Mouse (Mus musculus) mouse trophoblast stem cell (cell line): ENCODE results near the gene Pafah1b1.

Experiments used
- in situ Hi-C, 2 experiments: fragments of 300-500 bp; cut with MseI, MboI; formaldehyde crosslinking; loops; 2 replicates in 1 of 2; 3 replicates in 1 of 2; pipeline ENCODE4 v1.15.1; 2025

Pafah1b1 gene

DNA sequence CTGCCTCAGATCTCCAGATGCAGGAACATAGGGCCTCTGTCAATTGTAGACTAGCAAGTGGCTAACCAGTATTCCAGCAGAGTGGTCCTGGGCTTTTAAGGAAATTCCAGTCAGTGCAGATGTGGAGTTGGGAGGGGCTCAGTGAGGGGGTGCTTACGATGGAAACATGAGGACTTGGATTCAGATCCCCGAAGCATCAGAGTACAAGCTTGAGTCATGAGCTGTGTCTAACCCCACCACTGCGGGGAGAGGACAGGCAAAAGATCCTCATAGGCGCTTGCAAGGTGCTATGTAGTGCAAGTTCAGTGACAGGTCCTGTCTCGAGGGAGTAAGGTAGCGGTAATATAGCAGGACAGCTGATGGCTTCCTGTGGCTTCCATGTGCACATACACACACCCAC is 62.2 kb downstream of the Pafah1b1 start:
- in situ Hi-C loops: no loop called here

DNA sequence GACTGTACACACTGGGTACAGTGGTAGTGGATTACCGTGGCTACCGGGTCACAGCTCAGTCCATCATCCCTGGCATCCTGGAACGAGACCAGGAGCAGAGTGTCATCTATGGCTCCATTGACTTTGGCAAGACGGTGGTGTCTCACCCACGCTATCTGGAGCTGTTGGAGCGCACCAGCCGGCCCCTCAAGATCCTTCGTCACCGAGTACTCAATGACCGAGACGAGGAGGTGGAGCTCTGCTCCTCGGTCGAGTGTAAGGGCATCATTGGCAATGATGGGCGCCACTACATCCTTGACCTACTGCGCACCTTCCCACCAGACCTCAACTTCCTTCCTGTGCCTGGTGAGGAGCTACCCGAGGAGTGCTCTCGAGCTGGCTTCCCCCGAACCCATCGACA is 62.8 kb downstream of the Pafah1b1 start:
- in situ Hi-C loops: no loop called here

DNA sequence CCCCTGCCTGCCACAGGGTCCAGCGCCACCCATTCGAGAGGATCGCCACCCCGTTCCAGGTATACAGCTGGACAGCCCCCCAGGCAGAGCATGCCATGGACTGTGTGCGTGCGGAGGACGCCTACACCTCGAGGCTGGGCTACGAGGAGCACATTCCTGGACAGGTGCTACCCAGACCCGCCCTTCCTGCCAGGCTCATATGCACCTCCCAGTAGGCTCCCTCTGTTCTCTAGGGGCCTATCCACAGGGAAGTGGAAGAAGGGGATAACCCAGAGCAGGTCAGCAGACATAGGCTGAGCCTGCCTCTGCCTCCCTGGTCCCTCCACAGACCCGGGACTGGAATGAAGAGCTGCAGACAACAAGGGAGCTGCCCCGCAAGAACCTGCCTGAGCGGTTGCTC is 64.1 kb downstream of the Pafah1b1 start:
- in situ Hi-C loops: no loop called here

DNA sequence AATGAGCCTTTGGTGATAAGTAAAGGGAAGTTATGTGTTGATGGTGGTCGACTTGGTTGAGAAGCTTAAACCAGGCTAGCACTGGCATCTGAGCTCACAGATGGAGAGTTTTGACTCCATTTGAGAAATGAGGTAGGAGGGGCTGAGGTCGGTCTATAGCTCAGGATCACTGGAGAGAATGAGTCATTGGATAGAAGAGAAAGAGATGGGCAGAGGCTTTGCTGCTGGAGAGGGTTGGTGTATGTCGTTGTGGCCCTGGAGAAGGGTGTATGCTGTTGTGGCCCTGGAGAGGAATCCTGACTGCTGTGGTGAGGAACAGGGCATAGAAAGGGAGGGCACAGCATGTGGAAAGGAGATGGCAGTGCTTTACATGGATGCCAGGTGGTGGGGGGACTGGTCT is 68.5 kb downstream of the Pafah1b1 start:
- in situ Hi-C loops: no loop called here

DNA sequence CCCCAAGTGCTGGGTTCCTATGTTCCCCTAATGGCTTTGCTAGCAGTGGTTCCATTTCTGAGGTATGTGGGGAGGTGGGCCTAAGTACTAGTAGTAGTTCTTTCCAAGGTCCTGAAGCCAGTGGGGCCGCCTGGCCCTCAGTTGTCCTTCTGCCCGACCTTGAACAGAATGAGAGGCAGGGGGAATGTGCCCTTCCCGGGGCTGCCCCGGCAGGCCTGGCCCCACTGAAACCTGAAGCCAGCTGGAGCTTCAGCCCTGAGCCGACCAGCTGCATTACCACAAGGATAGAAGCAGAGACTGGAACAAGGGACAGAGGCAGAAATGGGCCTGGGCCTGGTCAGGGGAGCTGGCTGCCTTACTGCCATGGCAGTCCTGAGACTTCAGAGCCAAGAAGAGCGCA is 71.1 kb downstream of the Pafah1b1 start:
- in situ Hi-C loops: no loop called here

DNA sequence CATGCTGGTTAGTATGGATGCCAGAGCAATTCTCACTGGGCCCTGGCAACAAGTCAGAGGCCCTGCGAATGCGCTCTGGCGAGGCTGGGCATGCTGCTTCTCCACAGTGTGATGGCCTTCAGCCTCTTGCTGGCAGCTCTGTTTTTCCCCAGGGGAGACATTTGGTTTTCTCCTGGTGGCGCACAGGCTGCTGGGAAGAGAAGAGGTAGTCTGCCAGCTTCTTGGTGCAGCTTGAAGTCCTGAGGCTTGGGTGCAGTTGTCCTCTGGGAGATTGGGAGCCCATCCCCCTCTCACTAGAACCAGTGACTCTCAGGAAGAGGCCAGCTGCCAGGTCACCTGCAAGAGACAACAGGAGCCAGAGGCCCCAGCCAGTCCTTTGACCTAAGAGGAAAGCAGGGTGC is 71.7 kb downstream of the Pafah1b1 start:
- in situ Hi-C loops: no loop called here

DNA sequence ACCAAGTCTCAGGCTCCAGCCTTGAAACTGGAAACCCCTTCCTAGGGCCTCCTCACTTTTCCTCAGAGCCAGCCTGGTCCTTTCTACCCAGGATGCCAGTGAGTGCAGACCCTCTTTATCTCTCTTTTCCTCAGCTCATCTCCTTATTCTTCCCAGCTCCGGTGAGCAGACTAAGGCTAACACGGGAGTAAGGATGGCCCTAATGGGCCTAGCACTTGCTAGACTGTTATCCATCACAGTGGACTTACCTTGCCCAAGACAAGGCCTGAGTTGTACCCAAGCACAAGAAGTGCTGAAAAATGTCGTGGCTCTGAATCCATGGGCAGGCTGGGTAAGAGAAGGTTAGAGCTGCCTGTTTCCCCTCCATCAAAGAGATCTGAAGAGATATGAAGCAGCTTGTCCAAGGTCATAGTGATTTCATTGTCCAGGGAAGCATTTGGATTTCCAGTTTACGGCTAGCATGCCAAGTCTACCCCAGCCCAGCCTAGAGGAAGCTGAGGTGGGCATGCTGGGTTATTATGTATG is 73.8 kb downstream of the Pafah1b1 start:
- in situ Hi-C loops: no loop called here

DNA sequence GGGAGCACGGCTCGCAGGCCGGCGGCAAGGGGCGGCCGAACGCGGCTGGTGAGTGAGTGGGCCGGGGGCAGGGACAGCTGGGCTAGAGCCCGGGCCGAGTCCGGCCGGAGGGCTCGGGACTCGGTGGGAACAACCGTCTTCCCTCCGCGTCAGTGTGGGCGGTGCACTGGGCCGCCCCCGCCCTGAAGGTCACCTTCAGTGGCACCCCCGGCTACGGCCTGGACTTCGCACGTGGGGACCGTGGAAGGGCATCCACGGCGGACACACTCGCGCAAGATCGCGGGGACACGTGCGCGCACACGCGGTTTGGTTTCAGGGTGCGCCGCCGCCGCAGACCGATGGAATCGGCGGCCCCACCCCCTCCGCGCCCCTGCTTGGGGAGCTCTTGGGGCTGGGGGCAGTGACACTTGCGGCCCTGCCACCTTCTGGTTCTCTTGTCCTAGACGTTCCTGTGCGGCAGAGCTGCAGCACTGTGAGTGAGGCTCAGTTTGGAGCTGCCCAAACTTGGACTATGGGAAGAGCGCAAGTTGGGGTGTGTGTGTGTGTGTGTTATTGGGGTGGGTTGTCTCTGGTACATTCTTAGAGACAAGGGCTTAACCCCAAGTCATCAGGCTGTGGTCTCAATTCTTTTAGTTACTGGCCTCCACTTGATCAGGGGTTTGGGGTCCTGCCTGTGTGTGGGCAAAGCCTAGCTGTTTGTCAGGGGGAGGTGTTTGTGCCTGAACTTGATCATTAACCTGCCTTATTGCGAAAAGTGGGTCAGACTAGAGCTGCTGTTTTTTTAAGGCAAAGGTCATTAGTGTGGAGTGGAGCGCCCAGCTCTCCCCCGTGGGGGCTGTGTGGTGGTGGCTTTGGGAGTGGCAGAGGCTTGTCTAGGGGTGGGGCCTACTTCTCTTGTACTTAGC is 74.6 kb downstream of the Pafah1b1 start:
- in situ Hi-C loops: no loop called here

DNA sequence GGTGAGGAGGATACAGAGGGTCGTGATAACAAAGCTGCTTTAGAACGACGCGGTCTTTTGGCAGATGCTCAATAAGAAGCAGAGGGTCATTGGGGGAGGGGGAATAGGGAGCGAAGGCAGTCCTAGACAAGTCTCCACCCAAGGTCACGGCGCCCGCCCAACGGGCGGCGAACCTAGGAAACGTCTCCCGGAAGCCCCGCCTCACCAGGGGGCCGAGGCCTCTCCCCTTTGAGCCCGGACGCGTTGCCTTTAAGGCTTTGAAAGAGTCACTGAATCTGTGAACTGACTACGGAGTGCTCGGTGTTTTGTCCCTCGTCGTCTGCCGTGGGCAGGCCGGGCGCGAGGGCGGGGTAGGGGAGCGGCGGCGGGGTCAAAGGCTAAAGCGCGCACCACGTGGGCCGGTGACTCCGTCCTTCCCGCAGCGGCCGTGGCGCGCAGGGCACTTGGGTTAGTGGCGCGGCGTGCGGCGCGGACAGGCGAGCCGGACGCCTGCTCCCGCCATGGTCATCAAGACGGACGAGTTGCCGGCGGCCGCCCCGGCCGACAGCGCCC is 75.3 kb downstream of the Pafah1b1 start, which contains the start of gene Cluh:
Cluh (plus strand) TSS at position 401 of the 552 bp plus-strand sequence.
- in situ Hi-C loops: no loop called here

DNA sequence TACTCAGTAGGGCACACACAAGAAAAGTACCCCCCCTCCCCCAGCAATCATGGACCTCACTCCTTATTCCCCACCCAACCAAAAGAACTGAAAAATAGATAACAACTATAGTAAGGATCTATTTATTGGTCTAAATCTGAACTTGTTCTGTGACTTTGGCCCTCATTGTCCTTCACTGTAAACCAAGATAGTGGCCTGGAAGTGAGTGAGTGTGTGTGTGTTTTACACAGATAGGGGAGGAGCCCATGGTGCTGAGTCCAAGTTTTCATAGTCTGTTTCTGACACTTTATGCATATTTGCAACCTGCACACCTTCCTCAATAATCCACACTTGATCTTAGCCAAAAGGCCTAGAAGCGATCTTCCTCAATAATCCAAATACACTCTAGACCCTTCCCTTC is 75.8 kb downstream of the Pafah1b1 start:
- in situ Hi-C loops: no loop called here

DNA sequence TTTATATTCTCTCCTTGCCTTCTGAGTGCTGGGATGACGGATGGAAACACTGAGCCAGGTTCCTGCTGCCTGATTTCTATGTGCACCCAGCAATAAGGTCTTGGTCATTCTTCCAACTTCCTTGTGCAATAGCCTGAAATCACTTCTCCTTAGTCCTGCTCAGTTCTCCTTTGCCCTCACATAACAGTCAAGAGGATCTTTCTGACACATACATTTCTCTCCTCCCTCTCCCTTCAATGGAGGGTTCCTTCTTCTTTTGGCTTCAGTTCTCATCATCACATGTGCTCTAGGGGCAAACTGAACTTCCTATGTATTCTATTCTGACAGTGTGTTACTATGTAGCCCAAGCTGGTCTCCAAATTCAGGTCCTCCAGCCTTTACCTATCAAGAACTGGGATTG is 76.5 kb downstream of the Pafah1b1 start:
- in situ Hi-C loops: no loop called here

DNA sequence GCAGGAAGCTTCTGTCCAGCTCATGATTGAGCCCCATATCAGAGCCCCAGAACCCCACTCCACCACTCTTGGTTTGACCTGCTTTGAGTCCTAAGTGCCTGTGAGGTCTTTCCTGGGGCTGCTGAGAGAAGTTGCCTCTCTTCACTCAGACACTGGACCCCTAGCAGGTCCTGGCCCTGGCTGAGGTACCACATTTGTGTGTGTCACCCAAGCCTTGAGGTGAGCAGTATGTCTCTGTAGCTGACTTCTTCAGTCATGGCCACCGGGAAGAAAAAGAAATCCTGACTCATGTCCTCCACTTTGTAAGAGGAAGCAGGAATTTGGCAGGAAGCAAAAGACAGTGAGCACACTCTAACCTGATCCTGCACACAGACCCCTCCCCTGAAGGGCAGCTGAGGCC is 84.8 kb downstream of the Pafah1b1 start:
- in situ Hi-C loops: no loop called here

DNA sequence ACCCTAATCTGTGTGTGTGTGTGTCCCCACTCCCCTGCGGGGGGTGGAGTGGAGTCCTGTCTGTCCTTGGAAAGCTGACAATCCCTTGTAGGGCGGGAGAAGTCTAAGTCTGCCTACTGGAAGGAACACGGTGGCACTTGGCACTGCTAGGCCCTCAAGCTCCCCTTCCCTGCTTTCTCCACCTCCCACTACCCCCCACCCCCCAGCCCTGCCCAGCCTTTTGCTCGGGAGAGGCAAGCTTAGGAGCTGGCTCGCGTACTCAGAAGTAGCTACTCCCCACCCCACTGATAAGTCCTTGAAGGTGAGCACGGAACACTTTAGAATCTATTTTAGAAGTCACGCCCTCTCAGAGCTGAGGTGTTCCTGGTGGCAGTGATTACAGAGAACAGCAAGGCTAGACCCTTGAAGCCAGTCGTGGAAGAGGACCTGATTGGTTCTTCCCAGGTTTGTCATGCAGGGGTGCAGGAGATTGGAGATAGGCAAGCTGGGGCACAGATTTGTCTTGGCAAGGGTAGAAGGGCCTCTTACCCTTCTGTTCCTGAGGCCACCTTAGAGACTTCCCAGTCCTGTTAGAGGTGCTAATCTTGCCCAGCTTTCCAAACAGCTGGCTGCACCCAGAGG is 85.6 kb downstream of the Pafah1b1 start:
- in situ Hi-C loops: no loop called here

DNA sequence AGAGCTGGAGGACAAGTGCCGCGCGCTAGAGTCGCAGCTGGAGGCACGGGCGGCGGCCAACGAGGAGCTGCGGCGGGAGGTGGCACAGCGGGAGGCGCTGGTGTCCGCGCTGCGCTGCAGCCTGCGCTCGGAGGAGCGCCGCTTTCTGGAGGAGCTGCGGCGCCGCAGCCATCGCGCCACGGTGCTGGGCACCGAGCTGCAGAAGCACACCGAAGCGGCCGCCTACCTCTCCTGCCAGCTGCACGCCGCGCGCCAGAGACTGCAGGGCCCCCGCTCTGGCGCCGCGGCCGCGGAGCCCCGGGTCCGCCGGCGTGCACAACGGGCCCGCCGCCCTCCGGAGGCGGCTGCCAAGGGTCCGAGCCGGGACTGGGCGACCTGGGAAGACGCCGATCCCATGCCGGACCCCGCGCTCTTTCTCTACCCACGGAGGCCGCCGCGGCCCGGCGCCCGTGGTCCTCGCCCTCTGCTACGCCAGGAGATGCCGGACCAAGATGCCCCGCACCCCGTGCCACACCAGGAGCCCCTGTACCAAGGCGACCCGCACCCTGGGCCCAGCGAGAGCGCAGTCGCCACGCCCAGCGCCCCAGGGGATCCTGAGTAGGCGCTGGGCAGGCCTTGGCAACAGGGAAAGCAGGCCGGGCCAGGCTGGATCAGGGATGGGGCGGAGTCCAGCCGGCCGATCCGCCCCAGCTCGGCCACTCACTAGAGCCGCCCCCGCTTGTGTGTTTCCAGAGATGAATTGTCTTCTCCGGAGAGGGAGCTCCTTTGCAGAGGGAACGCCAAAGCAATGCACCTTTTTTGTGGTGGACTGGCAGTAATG is 86.3 kb downstream of the Pafah1b1 start:
- in situ Hi-C loops: no loop called here

DNA sequence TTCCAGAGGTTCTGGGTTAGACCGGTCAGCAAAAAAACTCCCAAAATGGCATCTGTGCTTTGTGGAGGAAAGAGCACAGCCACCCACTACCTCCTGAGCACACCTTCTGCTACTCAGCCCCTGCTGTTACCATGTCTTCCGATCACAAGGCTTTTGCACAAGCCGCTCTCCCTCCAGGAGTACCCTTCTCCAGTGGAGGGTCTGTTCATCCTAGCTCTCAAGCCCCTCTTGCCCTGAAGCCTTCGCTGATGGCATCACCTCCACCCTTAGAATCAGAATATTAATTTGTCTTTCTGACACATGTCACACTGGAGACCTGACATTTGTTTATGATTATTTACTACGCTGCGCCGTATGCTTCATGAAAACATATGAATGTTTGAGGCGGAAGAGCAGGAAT is 87.0 kb downstream of the Pafah1b1 start:
- in situ Hi-C loops: no loop called here

DNA sequence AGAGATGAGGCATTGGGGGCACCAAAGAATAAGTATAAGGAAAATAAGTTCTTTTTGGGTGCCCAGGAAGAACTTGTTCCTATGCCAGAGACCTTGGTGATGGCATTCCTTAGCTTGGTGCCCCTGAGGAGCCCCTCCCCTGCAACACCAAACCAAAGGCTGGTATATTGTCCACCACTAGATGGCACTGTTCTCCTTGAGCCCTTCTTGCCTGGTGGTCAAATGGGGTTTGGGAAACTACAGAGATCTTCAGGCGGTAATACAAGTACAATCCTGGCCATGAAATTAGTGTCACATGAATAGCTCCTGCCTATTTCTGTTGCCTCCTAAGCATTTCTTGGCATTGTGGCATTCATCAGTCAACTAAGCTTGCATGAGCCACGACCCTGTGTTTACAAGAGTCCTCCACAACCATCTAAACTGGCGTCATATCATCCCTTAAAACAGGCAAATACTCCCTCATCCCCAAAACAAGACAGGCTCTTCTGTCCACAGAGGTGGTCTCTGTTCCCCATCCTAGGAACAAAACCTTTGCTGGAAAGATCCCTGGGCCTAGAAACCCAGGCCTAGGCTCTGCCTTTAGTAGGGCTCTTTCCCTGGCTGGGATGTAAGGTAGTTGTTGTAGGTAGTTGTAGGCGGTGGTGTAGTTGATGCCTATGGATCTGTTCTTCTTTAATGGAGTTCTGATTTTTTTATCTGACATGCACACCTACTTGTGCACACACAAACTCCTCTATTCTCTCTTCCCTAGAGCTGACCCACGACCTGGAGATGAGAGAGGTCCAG is 89.8 kb downstream of the Pafah1b1 start:
- in situ Hi-C loops: no loop called here

DNA sequence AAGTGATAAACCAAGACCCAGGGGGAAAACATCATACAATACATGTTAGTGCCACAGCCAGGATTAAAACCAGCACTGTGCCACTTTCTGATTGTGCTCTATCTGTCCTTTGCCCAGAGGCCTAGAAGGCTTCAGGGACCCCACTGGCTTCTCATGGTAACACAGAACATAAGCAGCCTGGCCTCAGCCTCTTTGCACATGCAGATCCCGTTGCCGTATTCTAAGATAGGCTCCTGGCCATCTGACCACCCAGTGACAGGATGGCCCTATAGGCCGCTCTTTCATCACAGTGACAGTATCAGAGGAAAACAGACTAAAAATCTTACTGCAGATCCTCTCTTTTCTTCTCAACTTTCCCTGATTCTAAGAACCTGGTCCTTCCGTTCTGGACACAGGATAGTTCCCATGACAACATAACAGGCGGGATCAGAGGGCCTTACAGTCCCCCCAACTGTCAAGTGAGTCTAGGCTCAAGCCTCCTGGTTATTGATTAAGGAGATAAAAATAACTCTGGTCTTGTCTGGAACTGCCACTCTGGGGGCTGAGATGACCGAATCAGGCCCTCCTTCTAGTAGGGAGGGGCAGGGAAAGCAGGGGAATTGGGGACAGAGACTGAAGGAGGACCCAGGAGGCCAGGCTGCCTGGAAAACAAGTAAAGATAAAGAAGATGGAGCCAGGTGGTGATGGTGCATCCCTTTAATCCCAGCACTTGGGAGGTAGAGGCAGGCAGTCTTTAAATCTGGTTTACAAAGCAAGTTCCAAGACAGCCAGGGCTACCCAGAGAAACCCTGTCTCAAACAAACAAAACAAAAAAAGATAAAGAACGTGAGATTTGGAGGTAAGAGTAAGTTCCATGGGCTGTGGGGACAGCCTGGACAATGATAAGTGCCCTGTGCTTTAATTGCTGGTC is 92.3 kb downstream of the Pafah1b1 start:
- in situ Hi-C loops: no loop called here

DNA sequence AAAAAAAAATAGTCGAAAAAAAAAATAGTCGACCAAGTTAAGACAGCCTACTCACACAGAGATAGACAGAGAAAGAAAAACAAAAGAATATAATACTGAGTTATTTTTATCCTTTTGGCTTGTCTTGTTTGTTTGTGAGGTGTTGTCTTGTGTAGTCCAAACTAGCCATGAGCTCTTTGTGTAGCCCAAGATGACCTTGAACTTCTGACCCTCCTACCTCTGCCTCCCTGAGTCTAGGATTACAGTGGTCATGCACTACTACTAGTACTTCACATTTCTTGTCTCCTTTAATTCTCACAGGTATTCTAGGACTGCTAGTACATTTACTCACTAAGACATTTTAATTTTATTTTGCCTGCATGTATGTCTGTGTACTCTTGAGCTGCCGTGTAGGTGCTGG is 97.0 kb downstream of the Pafah1b1 start:
- in situ Hi-C loops: no loop called here

DNA sequence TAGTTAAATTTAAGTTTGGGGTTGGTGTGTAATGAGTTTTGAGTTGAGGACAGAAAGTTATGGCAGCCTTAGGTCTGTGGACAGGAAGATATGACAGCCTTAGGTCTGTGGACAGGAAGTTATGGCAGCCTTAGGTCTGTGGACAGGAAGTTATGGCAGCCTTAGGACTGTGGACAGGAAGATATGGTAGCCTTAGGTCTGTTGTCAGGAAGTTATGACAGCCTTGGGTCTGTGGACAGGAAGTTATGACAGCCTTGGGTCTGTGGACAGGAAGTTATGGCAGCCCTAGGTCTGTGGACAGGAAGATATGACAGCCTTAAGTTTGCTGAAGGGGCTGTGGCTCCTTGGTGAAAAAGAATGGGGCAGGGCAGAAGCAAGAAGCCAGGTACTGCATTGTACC is 99.1 kb downstream of the Pafah1b1 start:
- in situ Hi-C loops: no loop called here
